Mouse (Mus musculus) v-Abl transformed pro-B cells (cell line): ENCODE data around the gene Rnf115.
"Not testable (repeated sequence)": the region's sequence is repeated elsewhere in the genome, so short reads cannot be mapped to it uniquely, and the experiment has no call there.

ENCODE experiments used
- in situ Hi-C, 2 experiments: fragments of 400-800 bp; cut with MboI; formaldehyde crosslinking; loops; one replicate each; pipeline ENCODE4 v1.15.1; 2025; ENCODE audit not compliant: unreplicated experiment in 2 of 2

Rnf115 gene

DNA sequence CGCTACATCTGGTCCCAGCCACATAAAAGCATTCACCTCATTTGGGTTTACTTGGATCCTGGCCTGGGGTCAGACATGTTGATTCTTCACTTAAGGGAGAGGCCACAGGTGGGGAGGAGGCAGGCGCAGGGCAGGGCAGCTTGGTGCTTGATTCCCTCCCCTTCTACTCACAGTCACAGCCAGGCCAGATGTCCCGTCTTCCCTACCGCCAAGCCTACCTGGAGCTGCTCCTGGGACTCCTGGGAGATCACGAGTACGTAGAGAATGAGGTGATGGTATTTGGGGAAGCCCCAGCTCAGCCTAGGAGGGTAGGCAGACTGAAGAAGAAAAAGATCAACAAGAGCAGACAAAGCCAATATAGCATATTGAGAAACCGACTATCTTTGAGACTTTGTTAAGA, 20.5 kb upstream of the Rnf115 start:
- in situ Hi-C loops, result loop anchor here (5.0 to 10.0 kb wide), 2 partner anchors 162 to 165 kb away; no protein-coding TSS in a partner anchor

DNA sequence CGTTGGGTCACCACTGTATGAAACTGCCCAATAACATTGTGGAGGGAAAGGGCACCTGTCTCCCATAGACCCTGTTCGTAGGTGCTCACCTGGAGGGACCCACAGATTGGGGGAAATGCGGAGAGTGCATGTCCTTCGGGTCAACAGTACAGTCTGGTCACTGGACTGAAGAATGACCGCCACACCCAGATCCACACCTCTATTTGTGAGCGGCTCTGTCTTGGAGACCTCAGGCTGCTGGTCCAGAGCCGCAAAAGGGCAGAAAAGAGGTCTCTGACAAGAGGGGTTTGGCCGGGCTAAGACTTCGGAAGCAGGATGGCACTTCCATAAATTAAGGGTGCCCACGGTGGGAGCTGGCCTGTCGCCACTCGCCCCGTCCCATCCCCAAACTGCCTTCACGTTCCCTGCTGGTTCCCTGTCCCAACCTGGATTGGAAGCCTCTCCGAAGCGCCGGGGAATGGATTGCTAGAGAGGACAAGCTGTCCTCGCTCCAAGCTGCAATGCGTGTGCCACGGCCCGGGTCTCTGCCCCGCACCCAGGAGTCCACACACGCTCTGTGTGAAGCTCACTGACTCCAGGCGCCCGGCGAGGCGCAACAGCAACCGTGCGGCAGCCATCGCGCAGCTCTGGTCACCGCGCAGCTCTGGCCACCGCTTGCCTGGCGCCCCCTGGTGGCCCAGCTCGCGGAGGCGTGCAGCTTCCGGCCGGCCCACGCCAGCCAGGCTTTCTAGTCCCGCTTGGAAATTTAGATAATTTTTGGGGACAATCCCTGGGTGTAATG, 19.4 kb upstream of the Rnf115 start, which contains the start of gene Nudt17:
Gene Nudt17 (minus strand): TSS at position 660 of the 781 bp plus-strand sequence.
- in situ Hi-C loops, result loop anchor here (5.0 to 10.0 kb wide), 2 partner anchors 163 to 166 kb away; no protein-coding TSS in a partner anchor

DNA sequence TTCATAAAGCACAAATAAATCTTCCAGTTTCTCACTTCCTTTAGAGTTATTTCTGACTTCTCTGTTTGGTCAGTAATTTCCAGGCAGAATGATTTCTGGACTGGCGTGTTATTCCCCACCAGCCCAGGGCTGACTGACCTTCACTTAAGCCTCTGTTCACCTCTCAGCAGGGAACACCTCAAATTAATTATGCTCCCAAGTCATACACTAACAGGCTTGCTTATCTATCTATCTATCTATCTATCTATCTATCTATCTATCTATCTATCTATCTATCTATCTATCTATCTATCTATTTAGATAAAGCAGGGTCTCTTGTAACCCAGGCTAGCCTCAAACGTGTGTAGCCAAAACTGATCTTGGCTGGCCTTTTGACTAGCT, 18.8 kb upstream of the Rnf115 start:
- in situ Hi-C loops, result loop anchor here (5.0 to 10.0 kb wide), 2 partner anchors 164 to 166 kb away; no protein-coding TSS in a partner anchor

DNA sequence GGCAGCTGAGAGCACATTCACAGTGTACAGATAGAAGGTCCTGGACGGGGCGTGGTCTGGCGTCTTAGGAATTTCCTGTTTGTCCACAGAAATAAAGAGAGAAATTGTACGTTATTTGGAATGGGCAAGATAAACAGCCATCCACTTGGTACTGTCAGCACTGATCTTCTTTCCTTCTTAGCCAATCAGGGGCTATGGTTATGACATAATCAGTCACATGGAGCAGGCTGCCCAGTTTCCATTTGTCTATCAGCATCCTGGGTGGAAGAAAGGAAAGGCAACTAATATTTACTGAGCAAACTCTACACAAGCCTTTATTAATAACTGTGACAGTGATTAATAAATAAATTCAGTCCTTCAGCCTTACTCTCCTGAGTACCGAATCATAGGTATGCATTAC, 13.2 kb upstream of the Rnf115 start:
- in situ Hi-C loops, result no loop called here

DNA sequence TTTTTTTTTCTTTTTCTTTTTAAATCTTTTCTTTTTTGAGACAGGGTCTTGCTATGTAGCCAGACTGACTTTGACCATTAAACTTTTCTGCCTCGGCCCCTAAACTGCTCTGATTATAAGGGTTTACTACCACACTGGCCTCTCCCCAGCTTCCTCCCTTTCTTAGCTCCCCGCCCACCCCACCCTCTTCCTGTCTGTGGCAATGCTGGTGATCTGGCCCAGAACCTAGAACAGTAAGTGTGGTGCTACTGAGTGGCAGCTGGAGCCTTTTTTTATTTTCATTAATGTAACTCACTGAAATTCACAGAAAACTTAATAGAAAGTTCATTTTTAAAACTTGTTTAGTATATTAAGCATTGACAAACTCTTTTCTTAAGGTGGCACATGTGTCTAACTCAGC, 11.6 kb upstream of the Rnf115 start:
- in situ Hi-C loops, result no loop called here

DNA sequence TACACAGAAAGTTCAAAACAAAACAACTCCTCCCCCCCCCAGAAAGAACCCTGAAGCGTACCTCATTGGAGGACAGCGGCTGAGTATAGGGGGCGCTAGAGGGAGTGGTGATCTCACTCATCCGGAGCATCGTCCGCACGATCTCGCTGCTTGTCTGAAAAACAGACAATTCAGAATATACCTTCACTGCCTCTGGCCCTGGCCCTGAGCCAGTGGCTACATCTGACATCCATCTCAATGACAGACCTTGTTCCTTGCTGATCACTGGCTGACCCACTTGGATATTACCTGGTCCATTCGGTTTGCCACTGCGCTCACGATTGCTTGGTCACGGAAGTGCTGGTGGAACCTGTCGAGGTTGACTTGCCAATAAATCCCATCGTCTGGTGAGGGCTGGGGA, 8.3 kb upstream of the Rnf115 start:
- in situ Hi-C loops, result no loop called here

DNA sequence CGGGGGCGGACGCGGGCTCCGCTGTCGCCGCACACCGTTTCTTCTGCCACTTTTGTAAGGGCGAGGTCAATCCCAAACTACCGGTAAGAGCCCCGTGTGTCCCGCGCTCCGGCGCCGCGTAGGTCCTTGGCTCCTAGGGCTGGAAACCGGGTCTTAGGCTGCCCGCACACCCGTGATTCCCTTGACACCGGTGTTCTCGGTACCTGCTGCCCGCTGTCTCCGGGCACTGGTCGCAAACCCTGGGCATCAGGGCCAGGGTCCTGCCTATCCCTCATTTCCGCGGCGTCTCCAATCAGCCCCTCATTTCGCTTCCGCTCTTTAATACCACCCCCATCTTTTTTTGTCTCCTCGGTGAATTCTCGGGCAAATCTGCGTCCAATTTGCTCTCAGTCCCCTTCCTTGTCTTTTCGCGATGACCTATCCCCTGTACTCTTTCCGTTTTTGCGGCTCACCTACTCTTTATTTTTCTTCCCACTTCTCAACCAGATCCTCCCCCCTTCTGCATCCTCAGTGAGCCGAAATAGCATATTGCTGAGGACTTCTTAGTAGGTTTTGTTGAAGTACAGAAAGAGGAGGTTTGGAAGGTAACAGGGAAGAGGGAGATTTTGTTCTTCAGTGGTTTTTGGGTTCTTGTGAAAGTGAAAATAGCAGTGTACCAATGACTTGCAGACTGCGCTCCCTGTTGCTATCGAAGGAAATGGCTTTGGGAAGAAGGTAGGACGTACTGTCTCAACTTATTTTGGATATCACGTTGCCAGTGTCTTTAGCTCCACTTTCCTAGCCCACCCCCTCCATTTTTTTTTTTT, 567 bp downstream of the Rnf115 start:
- in situ Hi-C loops, result no loop called here

DNA sequence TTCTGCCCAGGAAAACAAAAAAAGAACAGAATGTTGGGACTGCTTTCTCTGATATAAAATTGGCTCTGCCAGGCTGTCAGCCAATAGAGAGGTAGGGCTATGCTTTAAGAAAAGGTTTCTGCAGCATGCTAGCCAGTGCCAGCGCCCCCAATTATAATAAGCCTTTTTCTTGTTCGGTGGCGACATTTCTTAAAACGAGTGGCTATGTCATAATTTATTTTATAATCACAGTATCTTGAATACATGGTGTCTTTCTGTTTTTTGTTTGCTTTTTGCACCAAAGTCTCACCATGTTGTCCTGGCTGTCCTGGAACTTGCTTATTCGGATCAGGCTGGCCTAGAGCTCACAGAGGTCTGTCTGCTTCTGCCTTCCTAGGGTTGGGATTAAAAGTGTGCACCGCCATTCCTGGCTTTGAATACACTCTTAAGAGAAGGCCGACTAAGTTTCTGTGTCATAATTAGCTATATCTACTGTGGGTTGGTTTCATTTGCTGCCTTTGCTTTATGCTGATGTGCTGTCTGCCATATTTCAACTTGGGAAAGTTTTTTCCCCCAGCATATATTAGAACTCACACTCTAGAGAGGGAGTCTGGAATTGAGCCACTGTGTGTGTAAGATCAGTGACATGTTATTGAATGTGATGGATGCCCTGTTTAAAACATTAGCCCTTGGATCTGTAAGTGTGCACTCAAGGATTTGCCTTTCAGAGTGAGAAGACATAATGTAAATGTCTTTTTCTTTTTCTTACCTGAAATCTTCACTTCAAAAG, 1.4 kb downstream of the Rnf115 start:
- in situ Hi-C loops, result no loop called here

DNA sequence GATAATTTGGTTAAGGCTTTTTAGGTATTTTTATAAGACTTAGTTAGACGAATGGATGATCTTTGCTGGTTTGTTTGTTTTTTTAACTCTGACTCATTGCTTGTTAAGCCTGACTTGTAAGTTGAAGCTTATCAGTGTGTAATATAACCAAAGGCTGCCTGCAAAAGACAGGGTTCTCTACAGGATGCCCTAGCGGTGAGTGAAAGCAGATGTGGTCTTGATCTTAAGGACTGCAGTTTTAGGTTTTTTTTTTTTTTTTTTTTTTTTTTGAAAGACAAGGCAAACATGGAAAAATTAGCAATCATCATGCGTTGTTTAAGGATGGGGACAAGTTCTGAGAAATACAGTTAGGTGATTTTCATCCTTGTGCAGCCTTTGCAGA, 1.9 kb downstream of the Rnf115 start:
- in situ Hi-C loops, result no loop called here

DNA sequence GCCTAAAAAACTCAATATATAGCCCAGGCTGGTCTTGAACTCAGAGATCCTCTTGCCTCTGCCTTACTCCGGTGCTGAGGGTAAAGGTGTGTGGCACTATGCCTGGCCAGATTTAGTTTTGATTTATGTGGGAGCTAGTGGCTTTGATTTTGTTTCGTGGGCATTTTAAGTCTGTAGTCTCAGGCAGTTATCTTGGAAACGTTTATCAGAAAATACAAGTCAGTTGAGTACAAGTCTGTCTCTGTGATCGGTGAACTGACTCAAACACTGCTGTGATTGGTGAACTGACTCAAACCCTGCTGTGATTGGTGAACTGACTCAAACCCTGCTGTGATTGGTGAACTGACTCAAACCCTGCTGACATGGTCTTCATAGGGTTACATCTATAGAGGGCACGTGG, 3.3 kb downstream of the Rnf115 start:
- in situ Hi-C loops, result no loop called here

DNA sequence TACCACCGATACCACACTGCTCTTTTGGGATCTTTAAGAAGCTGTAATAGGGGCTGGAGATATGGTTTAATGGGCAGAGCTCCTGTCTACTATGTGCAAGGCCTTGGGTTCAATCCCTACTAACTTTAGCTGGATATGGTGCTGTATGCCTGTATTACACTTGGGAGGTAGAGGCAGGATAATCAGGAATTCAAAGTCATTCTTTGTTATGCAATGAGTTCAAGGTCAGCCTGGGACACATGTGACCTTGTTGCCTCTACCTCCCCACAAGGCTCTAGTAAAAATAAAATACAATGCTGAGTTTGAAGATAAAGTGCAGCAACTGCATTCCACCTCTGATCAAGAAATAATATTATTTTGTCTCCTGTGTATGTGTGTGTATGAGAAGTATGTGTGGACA, 6.5 kb downstream of the Rnf115 start:
- in situ Hi-C loops, result no loop called here

DNA sequence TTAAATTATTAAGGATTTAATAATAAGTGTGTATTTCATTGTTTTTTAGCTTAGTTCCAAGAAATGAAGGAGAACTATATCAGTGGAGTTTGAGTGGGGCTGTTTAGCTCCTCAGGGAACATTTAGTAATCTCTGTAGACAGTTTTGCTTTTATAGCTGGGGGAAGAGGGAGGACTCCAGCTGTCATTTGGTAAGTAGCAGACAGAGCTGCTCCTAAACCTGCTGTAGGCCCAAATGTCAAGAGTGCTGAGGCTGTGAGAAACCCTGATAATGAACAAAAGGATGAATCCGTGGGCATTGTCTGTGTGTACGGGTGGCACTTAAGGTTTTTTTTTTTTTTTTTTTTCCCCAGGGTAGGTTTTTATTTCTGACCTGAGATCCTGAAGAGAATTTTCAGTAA, 7.7 kb downstream of the Rnf115 start:
- in situ Hi-C loops, result no loop called here

DNA sequence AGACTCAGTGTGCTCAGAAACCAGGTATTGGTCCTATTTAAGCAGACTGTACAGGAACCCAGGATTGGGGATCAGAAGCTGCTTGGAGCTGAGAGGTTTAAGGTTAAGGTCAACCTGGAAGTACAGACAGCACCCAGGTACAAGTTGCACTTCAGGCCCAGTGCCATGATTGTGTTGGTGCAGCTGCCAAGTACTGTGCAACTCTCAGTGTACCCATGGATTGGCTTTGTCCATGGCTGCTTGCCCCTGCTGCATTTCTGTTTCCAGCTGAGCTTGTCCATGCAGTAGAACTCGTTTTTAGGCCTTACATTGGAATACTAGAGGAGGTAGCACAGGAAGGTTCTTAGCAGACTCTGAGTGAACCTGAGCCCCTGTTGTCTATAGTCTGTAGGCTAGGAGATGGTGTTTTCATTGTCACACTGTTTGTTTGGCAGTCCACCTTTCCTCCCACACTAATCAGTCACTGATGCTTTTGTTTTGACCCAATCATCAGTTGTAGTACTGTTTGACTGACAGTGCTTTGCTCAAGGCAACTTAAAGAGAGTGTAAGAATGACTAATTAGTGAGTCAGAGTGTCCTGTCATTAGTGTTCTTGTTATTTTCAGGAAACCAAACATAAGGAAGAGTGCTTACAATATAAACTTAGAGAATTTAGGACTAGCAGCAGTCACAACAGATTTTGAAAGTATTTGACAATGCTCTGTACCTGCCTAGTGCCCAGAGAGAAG, 9.7 kb downstream of the Rnf115 start:
- in situ Hi-C loops, result no loop called here

DNA sequence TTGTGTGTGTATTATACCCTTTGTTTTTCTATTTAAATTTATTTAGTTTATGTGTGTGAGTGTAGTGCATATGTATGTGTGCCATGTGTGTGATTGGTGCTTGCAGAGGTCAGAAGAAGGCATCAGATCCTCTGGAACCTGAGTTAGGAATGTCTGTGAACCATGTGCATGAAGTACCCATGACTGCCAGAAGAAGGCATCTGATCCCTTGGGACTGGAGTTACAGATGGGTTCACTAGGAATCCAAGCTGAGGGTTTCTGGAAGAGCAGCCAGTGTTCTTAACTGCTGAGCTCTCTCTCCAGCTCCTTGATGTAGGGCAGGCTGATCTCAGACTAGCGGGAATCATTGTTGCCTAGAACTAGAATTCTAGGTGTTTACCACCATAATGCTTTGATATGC, 10.5 kb downstream of the Rnf115 start:
- in situ Hi-C loops, result no loop called here

DNA sequence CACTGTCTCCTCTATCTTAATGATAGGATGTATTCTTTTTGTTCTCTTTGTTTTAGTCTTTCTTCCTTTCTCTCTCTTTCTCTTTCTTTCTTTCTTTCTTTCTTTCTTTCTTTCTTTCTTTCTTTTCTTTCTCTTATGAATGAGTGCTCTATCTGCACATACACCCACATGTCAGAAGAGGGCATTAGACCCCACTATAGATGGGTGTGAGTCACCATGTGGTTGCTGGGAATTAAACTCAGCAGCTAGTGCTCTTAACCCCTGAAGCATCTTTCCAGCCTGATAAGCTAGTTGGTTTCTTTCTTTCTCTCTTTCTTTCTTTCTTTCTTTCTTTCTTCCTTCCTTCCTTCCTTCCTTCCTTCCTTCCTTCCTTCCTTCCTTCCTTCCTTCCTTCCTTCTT, 12.8 kb downstream of the Rnf115 start:
- in situ Hi-C loops, result not testable (repeated sequence)

DNA sequence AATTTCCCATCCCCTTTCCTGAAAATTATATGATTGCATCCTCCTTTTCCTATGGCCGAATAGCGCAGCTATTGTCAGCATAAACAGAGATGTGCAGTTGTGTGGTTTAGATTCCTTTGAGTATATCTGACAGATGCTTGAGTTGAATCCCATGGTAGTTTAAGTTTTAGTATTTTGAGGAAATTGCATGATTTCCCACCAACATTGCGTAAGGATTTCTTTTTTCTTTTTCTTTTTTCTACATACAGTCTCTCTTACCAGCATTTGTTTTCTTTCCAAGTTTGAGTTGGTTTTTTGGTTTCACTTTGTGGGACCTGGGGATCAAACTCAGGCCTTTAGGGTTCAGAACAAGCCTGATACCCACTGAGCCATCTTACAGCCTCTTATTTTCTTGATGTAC, 16.9 kb downstream of the Rnf115 start:
- in situ Hi-C loops, result no loop called here

DNA sequence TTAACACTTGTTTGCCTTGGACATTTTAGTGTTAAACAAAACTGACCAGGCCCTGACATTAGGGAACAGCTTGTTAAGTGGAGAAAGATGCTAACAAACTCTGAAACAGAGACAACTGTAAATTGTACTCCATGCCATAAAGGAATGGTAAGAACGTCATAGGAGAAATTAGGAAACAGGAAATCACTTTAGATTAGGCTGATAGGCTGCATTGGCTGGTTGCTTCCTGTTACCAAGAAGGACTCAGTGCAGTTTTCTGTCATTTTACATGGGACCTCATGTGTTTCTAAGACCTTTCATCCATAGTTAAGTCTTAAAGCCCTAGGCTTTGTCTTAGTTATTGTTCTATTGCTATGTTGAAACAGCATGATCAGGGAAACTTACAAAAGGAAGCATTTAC, 19.4 kb downstream of the Rnf115 start:
- in situ Hi-C loops, result no loop called here

DNA sequence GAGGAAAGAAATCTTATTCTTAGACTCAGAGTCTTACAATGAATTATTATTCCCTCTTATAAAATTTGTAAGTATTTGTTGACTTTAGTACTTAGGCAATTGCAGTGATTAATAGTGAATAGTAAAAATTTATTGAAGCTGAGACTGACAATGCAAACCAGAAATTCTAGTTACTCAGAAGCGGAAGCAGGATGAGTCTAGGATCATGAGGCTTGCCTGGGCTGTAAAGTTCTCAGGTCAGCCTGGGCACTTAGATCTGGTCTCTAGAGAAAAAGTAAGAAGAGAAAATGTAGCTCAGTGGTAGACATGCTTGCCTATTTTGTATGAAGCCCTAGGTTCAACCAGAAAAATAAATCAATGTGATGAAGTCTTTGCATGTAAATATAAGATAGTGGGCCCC, 28.5 kb downstream of the Rnf115 start:
- in situ Hi-C loops, result no loop called here

DNA sequence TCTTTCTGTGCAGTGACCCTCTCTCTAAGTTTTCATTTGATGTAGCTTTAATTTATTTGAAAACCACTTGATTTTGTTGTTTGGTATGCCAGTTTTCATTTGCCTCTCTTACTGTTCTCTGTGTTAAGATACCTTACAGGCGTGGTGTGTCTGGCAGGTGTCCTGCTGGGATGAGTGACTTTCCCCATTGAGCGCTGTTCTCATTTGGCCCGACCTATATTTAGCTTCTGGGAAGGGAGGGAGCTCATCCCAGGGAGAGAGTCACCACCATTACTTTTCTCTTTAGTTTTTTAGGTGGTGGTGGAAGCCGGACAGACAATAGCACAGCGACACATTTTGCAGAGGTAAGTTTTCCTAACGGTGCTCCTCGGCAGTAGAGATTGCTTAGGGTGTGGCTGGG, 30.2 kb downstream of the Rnf115 start:
- in situ Hi-C loops, result no loop called here

DNA sequence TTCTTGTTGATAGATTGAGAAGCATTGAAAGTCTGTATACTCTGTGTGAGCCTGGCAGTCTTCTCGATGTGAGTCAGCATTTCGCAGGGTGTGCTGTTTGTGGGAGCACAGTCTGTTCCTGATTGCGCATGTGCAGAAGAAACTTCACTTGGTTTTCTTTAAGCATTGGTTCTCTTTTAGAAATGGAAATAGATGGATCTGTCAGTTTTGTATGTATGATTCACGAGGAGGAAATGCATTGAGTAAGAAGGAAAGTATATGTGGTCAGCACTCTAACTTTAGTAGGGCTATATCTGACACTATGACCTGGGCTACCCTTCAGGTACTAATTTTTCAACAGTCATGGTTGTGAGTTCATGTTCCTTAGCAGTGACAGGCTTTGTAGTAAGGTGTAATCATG, 32.2 kb downstream of the Rnf115 start:
- in situ Hi-C loops, result no loop called here
